Mouse (Mus musculus) cerebellum, adult 2 months (tissue): ENCODE measurements around the gene Acsm4.

Experiments
- CTCF ChIP-seq: fragments of 200-500 bp; IDR thresholded peaks from 2 replicates; pipeline ENCODE4 v1.5.1; 2011; ENCODE audit warnings: low read depth, mild to moderate bottlenecking, control low read depth, low read length, moderate library complexity, borderline replicate concordance; ENCODE audit not compliant: insufficient read depth
- POLR2A ChIP-seq: fragments of 200-500 bp; IDR thresholded peaks from 2 replicates; pipeline ENCODE4 v1.6.1; 2011; ENCODE audit warnings: low read length, control low read depth, borderline replicate concordance; ENCODE audit not compliant: insufficient read depth

GRCm38 (mm10) chr7:119720253-119720946, 30.6 kb downstream of the Acsm4 start, which contains the start of gene Thumpd1:
- peak; percentile 75 for TF ChIP-seq POLR2A
- peak; percentile 54 for TF ChIP-seq CTCF
